Mouse (Mus musculus): ENCODE data around the gene Itgb8. TPM values are rescaled to one million over a fixed set of nuclear protein-coding genes. Genes with fewer than 3 reads are reported as not detected.

The Itgb8 gene
- polyA plus RNA-seq, 1 experiment from 2014 or later = 10.2 TPM

GRCm38 (mm10) chr12:119164176-119164575 is 74.4 kb downstream of the Itgb8 start:
- 45% methylated on average over 1 of the region's 1 CpGs for WGBS
- Histone ChIP-seq H3K9me3 (ENCODE audit: control insufficient read depth, low read length) (no peaks in the 10 kb centered on the region), H3K36me3 (ENCODE audit: control insufficient read depth, insufficient read depth) (peaks cover 8% of the 10 kb centered on the region; the same call in 1 of the 2 replicates), H3K4me1 (replicated peaks; ENCODE audit: control insufficient read depth, insufficient read depth, low read length) (no peaks in the 10 kb centered on the region), H3K4me2 (ENCODE audit: low read length) (no peak overlapping the region), H3K27me3 (replicated peaks; ENCODE audit: control insufficient read depth, insufficient read depth, low read length) (no peaks in the 10 kb centered on the region), H3K27ac (ENCODE audit: low read length) (no peak overlapping the region), H3K4me3 (replicated peaks; ENCODE audit: low read length) (no peak overlapping the region), H3K9ac (replicated peaks; ENCODE audit: low read depth, low read length) (no peak overlapping the region)
- peak; percentile 76 for ATAC-seq

- H3K27me3 ChIP-seq (replicated peaks; ENCODE audit: control insufficient read depth, insufficient read depth, low read length) = no peaks in the 10 kb centered on the region
- no peak overlapping the region for H3K27ac ChIP-seq (ENCODE audit: low read length)
- H3K36me3 ChIP-seq (ENCODE audit: control insufficient read depth, insufficient read depth) = peaks cover 4% of the 10 kb centered on the region; the same call in 1 of the 2 replicates
- H3K9me3 ChIP-seq (ENCODE audit: control insufficient read depth, low read length) = no peaks in the 10 kb centered on the region
- H3K4me1 ChIP-seq (replicated peaks; ENCODE audit: control insufficient read depth, insufficient read depth, low read length) = no peaks in the 10 kb centered on the region
- H3K4me2 ChIP-seq (ENCODE audit: low read length) = no peak overlapping the region
- H3K4me3 ChIP-seq (replicated peaks; ENCODE audit: low read length) = no peak overlapping the region
- no peak for ATAC-seq
- no peak overlapping the region for H3K9ac ChIP-seq (replicated peaks; ENCODE audit: low read depth, low read length)
Observed at GRCm38 (mm10) chr12:119160786-119161185, 77.8 kb downstream of the Itgb8 start.

GRCm38 (mm10) chr12:119159254-119159933 is 79.2 kb downstream of the Itgb8 start:
- Histone ChIP-seq H3K4me2 (ENCODE audit: low read length) (no peak overlapping the region), H3K27me3 (replicated peaks; ENCODE audit: control insufficient read depth, insufficient read depth, low read length) (no peaks in the 10 kb centered on the region), H3K36me3 (ENCODE audit: control insufficient read depth, insufficient read depth) (peaks cover 3% of the 10 kb centered on the region; the same call in 1 of the 2 replicates), H3K9me3 (ENCODE audit: control insufficient read depth, low read length) (no peaks in the 10 kb centered on the region), H3K4me1 (replicated peaks; ENCODE audit: control insufficient read depth, insufficient read depth, low read length) (no peaks in the 10 kb centered on the region), H3K9ac (replicated peaks; ENCODE audit: low read depth, low read length) (no peak overlapping the region), H3K4me3 (replicated peaks; ENCODE audit: low read length) (no peak overlapping the region), H3K27ac (ENCODE audit: low read length) (no peak overlapping the region)
- ATAC-seq = no peak
- 20% methylated on average over 4 of the region's 4 CpGs for WGBS

GRCm38 (mm10) chr12:119157686-119158085 is 80.9 kb downstream of the Itgb8 start:
- ATAC-seq = no peak
- Histone ChIP-seq H3K27me3 (replicated peaks; ENCODE audit: control insufficient read depth, insufficient read depth, low read length) (no peaks in the 10 kb centered on the region), H3K27ac (ENCODE audit: low read length) (no peak overlapping the region), H3K4me3 (replicated peaks; ENCODE audit: low read length) (no peak overlapping the region), H3K9me3 (ENCODE audit: control insufficient read depth, low read length) (no peaks in the 10 kb centered on the region), H3K9ac (replicated peaks; ENCODE audit: low read depth, low read length) (no peak overlapping the region), H3K4me2 (ENCODE audit: low read length) (no peak overlapping the region), H3K4me1 (replicated peaks; ENCODE audit: control insufficient read depth, insufficient read depth, low read length) (no peaks in the 10 kb centered on the region), H3K36me3 (ENCODE audit: control insufficient read depth, insufficient read depth) (peaks cover 1% of the 10 kb centered on the region; the same call in 1 of the 2 replicates)
- WGBS = 96% methylated on average over 2 of the region's 2 CpGs

GRCm38 (mm10) chr12:119157068-119157467 is 81.5 kb downstream of the Itgb8 start:
- WGBS = 90% methylated on average over 3 of the region's 3 CpGs
- H3K9me3 ChIP-seq (ENCODE audit: control insufficient read depth, low read length) = no peaks in the 10 kb centered on the region
- H3K27ac ChIP-seq (ENCODE audit: low read length) = no peak overlapping the region
- H3K9ac ChIP-seq (replicated peaks; ENCODE audit: low read depth, low read length) = no peak overlapping the region
- ATAC-seq = no peak
- no peak overlapping the region for H3K4me2 ChIP-seq (ENCODE audit: low read length)
- no peak overlapping the region for H3K4me3 ChIP-seq (replicated peaks; ENCODE audit: low read length)
- no peaks in the 10 kb centered on the region for H3K27me3 ChIP-seq (replicated peaks; ENCODE audit: control insufficient read depth, insufficient read depth, low read length)
- no peaks in the 10 kb centered on the region; the same call in 1 of the 2 replicates for H3K36me3 ChIP-seq (ENCODE audit: control insufficient read depth, insufficient read depth)
- H3K4me1 ChIP-seq (replicated peaks; ENCODE audit: control insufficient read depth, insufficient read depth, low read length) = no peaks in the 10 kb centered on the region

GRCm38 (mm10) chr12:119155566-119155965 is 83.0 kb downstream of the Itgb8 start:
- Histone ChIP-seq H3K27me3 (replicated peaks; ENCODE audit: control insufficient read depth, insufficient read depth, low read length) (no peaks in the 10 kb centered on the region), H3K4me3 (replicated peaks; ENCODE audit: low read length) (no peak overlapping the region), H3K9me3 (ENCODE audit: control insufficient read depth, low read length) (no peaks in the 10 kb centered on the region), H3K36me3 (ENCODE audit: control insufficient read depth, insufficient read depth) (no peaks in the 10 kb centered on the region; the same call in 1 of the 2 replicates), H3K4me2 (ENCODE audit: low read length) (no peak overlapping the region), H3K27ac (ENCODE audit: low read length) (no peak overlapping the region), H3K4me1 (replicated peaks; ENCODE audit: control insufficient read depth, insufficient read depth, low read length) (no peaks in the 10 kb centered on the region), H3K9ac (replicated peaks; ENCODE audit: low read depth, low read length) (no peak overlapping the region)
- no peak for ATAC-seq
- 65% methylated on average over 4 of the region's 4 CpGs for WGBS

- Histone ChIP-seq H3K27ac (ENCODE audit: low read length) (no peak overlapping the region), H3K4me1 (replicated peaks; ENCODE audit: control insufficient read depth, insufficient read depth, low read length) (no peaks in the 10 kb centered on the region), H3K27me3 (replicated peaks; ENCODE audit: control insufficient read depth, insufficient read depth, low read length) (no peaks in the 10 kb centered on the region), H3K4me3 (replicated peaks; ENCODE audit: low read length) (no peak overlapping the region), H3K9me3 (ENCODE audit: control insufficient read depth, low read length) (no peaks in the 10 kb centered on the region), H3K4me2 (ENCODE audit: low read length) (no peak overlapping the region), H3K9ac (replicated peaks; ENCODE audit: low read depth, low read length) (no peak overlapping the region), H3K36me3 (ENCODE audit: control insufficient read depth, insufficient read depth) (no peaks in the 10 kb centered on the region)
- 97% methylated on average over 2 of the region's 2 CpGs for WGBS
- no peak for ATAC-seq
Observed at GRCm38 (mm10) chr12:119150956-119151355, 87.6 kb downstream of the Itgb8 start.

GRCm38 (mm10) chr12:119147753-119148152 is 90.8 kb downstream of the Itgb8 start:
- no peaks in the 10 kb centered on the region for H3K36me3 ChIP-seq (ENCODE audit: control insufficient read depth, insufficient read depth)
- no peak overlapping the region for H3K9ac ChIP-seq (replicated peaks; ENCODE audit: low read depth, low read length)
- H3K4me3 ChIP-seq (replicated peaks; ENCODE audit: low read length) = no peak overlapping the region
- H3K4me1 ChIP-seq (replicated peaks; ENCODE audit: control insufficient read depth, insufficient read depth, low read length) = no peaks in the 10 kb centered on the region
- no peak overlapping the region for H3K4me2 ChIP-seq (ENCODE audit: low read length)
- H3K9me3 ChIP-seq (ENCODE audit: control insufficient read depth, low read length) = no peaks in the 10 kb centered on the region
- 94% methylated on average over 3 of the region's 3 CpGs for WGBS
- no peaks in the 10 kb centered on the region for H3K27me3 ChIP-seq (replicated peaks; ENCODE audit: control insufficient read depth, insufficient read depth, low read length)
- ATAC-seq = no peak
- H3K27ac ChIP-seq (ENCODE audit: low read length) = no peak overlapping the region

GRCm38 (mm10) chr12:119146031-119146430 is 92.6 kb downstream of the Itgb8 start:
- H3K4me3 ChIP-seq (replicated peaks; ENCODE audit: low read length) = no peak overlapping the region
- no peaks in the 10 kb centered on the region for H3K27me3 ChIP-seq (replicated peaks; ENCODE audit: control insufficient read depth, insufficient read depth, low read length)
- no peak overlapping the region for H3K9ac ChIP-seq (replicated peaks; ENCODE audit: low read depth, low read length)
- no peaks in the 10 kb centered on the region for H3K36me3 ChIP-seq (ENCODE audit: control insufficient read depth, insufficient read depth)
- H3K27ac ChIP-seq (ENCODE audit: low read length) = no peak overlapping the region
- no peaks in the 10 kb centered on the region for H3K9me3 ChIP-seq (ENCODE audit: control insufficient read depth, low read length)
- no peaks in the 10 kb centered on the region for H3K4me1 ChIP-seq (replicated peaks; ENCODE audit: control insufficient read depth, insufficient read depth, low read length)
- WGBS = 98% methylated on average over 1 of the region's 1 CpGs
- ATAC-seq = no peak
- H3K4me2 ChIP-seq (ENCODE audit: low read length) = no peak overlapping the region

- Histone ChIP-seq H3K27ac (ENCODE audit: low read length) (no peak overlapping the region), H3K4me1 (replicated peaks; ENCODE audit: control insufficient read depth, insufficient read depth, low read length) (no peaks in the 10 kb centered on the region), H3K4me3 (replicated peaks; ENCODE audit: low read length) (no peak overlapping the region), H3K36me3 (ENCODE audit: control insufficient read depth, insufficient read depth) (no peaks in the 10 kb centered on the region), H3K9ac (replicated peaks; ENCODE audit: low read depth, low read length) (no peak overlapping the region), H3K4me2 (ENCODE audit: low read length) (no peak overlapping the region), H3K9me3 (ENCODE audit: control insufficient read depth, low read length) (no peaks in the 10 kb centered on the region), H3K27me3 (replicated peaks; ENCODE audit: control insufficient read depth, insufficient read depth, low read length) (no peaks in the 10 kb centered on the region)
- no peak for ATAC-seq
- WGBS = 78% methylated on average over 1 of the region's 1 CpGs
Observed at GRCm38 (mm10) chr12:119137946-119138345, 100.7 kb downstream of the Itgb8 start.

Measured in forebrain, embryonic 16.5 days (tissue).